Mouse (Mus musculus) heart, adult 2 months (tissue): ENCODE results near the gene Dixdc1. TPM values are rescaled to one million over a fixed set of nuclear protein-coding genes. Genes with fewer than 3 reads are reported as not detected.

Experiments used
- DNase-seq, 2 experiments: peaks; one replicate each; pipeline ENCODE4 v3.0.0; 2021
- H3K27ac ChIP-seq: fragments of 200-600 bp; 2 replicates; pipeline ENCODE4 v1.8.1; 2022
- H3K27me3 ChIP-seq: fragments of 200-500 bp; 2 replicates; pipeline ENCODE4 v1.6.1; 2012; ENCODE audit warnings: mild to moderate bottlenecking, low read length, inconsistent platforms, mixed read lengths; ENCODE audit not compliant: control insufficient read depth, insufficient read depth
- H3K36me3 ChIP-seq: fragments of 200-500 bp; 2 replicates; pipeline ENCODE4 v1.6.1; 2012; ENCODE audit warnings: low read length, inconsistent platforms; ENCODE audit not compliant: control insufficient read depth, insufficient read depth
- H3K4me1 ChIP-seq: fragments of 200-500 bp; 2 replicates; pipeline ENCODE4 v1.6.1; 2011; ENCODE audit warnings: low read length; ENCODE audit not compliant: control insufficient read depth, insufficient read depth
- H3K4me3 ChIP-seq: fragments of 200-600 bp; 2 replicates; pipeline ENCODE4 v1.8.1; 2022
- H3K79me2 ChIP-seq: fragments of 200-500 bp; replicated peaks from 2 replicates; pipeline ENCODE4 v1.6.1; 2012; ENCODE audit warnings: mild to moderate bottlenecking, inconsistent platforms, low read length, moderate library complexity, mixed read lengths; ENCODE audit not compliant: control insufficient read depth, insufficient read depth
- H3K9ac ChIP-seq: fragments of 200-500 bp; 2 replicates; pipeline ENCODE4 v1.6.1; 2012; ENCODE audit warnings: low read depth, mild to moderate bottlenecking, control low read depth, inconsistent platforms, low read length, mixed read lengths
- CTCF ChIP-seq: fragments of 200-600 bp; IDR thresholded peaks from 2 replicates; pipeline ENCODE4 v1.8.1; 2022; ENCODE audit warnings: antibody characterized with exemption, mild to moderate bottlenecking, moderate library complexity
- EP300 ChIP-seq: fragments of 200-500 bp; IDR thresholded peaks from 2 replicates; pipeline ENCODE4 v1.6.1; 2011; ENCODE audit warnings: low read depth, low read length, control low read depth; ENCODE audit not compliant: insufficient read depth
- POLR2A ChIP-seq: fragments of 200-500 bp; IDR thresholded peaks from 2 replicates; pipeline ENCODE4 v1.6.1; 2011; ENCODE audit warnings: mild to moderate bottlenecking, low read depth, low read length, control low read depth; ENCODE audit not compliant: insufficient read depth
- WGBS: fragments of 180-500 bp; shearing (Covaris S2); methylation state at CpG from one replicate; pipeline ENCODE4 v1.1.7; 2018; 5-methylcytosine and 5-hydroxymethylcytosine counted together
- intact Hi-C: fragments of 180-260 bp; cut with DNase I; formaldehyde crosslinking; loops from one replicate; pipeline ENCODE4 v1.15.1; 2025
- polyA plus RNA-seq: library from polyadenylated mRNA; depleted of rRNA; stranded (reverse); fragments of >200 nt; gene quantifications from 2 replicates; pipeline ENCODE4 v1.2.3, GENCODE M21; 2012
- total RNA-seq, 2 experiments: library from RNA; stranded (reverse); gene quantifications; 2 replicates each; pipeline ENCODE4 v1.2.3; 2021

The Dixdc1 gene
- total and polyA plus RNA-seq, 3 experiments = 2.6 to 5.4 (median 3.4) TPM

DNA sequence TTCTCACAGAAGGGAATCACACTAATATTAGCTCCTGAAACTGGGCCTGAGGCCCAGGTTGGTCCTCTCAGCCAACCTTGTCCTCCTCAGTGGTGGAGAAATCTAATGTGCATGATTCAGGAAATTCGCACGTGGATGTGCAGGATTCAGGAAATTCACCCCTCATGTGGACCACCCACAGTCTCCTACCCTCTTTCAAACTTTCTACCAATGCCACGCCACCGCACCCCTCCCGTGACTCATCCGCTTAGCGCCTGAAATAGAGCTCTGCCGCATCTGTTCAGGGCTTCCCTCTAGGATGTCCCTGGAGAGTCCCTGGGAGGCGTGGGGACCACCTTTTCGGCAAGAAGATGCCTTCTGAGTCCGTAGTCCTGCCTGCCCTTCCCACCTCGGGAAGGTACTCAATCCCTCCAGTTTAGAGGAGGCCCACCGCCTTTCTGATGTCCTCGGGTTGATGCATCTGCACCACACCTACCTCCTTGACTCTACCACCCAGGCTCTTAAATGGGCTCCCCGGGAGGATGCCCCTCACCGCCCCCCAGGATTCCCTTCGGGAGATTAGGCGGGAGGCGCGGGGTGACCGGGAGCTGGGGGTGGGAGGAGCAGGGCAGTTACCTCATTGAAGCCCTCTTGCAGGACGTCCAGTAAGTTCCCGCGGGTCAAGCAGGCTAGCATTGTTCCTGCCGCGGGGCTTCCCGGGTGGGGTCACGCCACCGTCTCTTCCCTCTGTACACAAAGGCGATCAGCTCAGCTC is 12.0 kb downstream of the Dixdc1 start:
- H3K36me3 ChIP-seq = 0 out of 2 replicates have a peak, but pooled peaks cover 2% of the 10 kb centered on the region
- DNase-seq = peak; percentile 37 to 38
- H3K79me2 ChIP-seq = no peaks in the 10 kb centered on the region
- H3K4me1 ChIP-seq = peaks cover 6% of the 10 kb centered on the region
- WGBS = 8% methylated on average over 30 of the region's 30 CpGs
- no peaks in the 10 kb centered on the region for H3K27me3 ChIP-seq
- intact Hi-C loops = no loop called here
- H3K9ac ChIP-seq = peak overlapping the region; percentile 62
- H3K27ac ChIP-seq = peak overlapping the region; percentile 59
- TF ChIP-seq EP300 (no peak), POLR2A (no peak), CTCF (no peak)
- peak overlapping the region; percentile 58 for H3K4me3 ChIP-seq

GRCm38 (mm10) chr9:50725921-50726590 is 13.3 kb downstream of the Dixdc1 start:
- no peaks in the 10 kb centered on the region for H3K79me2 ChIP-seq
- no peak overlapping the region for H3K9ac ChIP-seq
- H3K27ac ChIP-seq = peak overlapping the region; percentile 41
- no peak for TF ChIP-seq EP300
- H3K4me3 ChIP-seq = no peak overlapping the region
- H3K27me3 ChIP-seq = no peaks in the 10 kb centered on the region
- 38% methylated on average over 8 of the region's 8 CpGs for WGBS
- DNase-seq = no peak
- peaks cover 6% of the 10 kb centered on the region for H3K4me1 ChIP-seq
- 0 out of 2 replicates have a peak, but pooled peaks cover 2% of the 10 kb centered on the region for H3K36me3 ChIP-seq
- intact Hi-C loops = no loop called here

DNA sequence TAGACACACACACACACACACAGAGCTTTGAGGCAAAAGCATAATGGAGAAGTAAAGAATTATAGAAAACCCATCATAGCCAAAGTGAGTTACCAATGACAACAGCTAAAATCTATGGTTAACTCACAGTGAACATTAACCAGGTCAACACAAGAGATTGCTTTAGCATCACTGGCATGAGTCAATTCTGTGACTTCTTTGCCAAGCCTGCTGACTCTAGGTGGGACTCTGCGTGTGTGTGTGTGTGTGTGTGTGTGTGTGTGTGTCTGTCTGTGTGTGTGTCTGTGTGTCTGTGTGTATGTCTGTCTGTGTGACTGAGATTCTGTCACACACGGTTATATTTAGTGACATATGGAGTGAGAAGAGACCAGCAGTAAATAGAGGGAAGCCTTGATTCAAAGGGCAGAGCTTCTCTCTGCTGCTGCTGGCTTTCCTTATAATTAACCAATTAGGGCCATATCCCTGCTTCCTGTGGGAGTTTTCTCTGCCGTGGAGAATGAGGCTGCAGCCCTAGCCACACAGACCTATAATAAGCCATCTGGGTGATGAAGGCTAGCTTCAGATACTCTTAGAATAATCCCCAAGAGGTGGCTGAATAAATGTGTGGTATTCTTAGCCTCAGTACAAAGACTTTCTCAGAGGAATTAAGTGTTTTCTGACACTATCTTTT is 14.5 kb downstream of the Dixdc1 start:
- WGBS = 39% methylated on average over 3 of the region's 3 CpGs

GRCm38 (mm10) chr9:50724147-50724546 is 15.2 kb downstream of the Dixdc1 start:
- DNase-seq = no peak
- Histone ChIP-seq H3K4me3 (no peak overlapping the region), H3K36me3 (0 out of 2 replicates have a peak, but pooled peaks cover 2% of the 10 kb centered on the region), H3K79me2 (no peaks in the 10 kb centered on the region), H3K4me1 (peaks cover 6% of the 10 kb centered on the region), H3K27me3 (no peaks in the 10 kb centered on the region), H3K27ac (peak overlapping the region; percentile 72; the same call in 1 of the 2 replicates), H3K9ac (no peak overlapping the region)
- 64% methylated on average over 2 of the region's 2 CpGs for WGBS
- TF ChIP-seq CTCF = no peak
- intact Hi-C loops = loop anchor here (5.0 kb wide), 1 partner anchor 1103 kb away; no protein-coding TSS in a partner anchor

More for the DNA sequence above, 14.5 kb downstream of the Dixdc1 start:
- H3K4me1 ChIP-seq = peaks cover 6% of the 10 kb centered on the region
- TF ChIP-seq CTCF (no peak), EP300 (no peak), POLR2A (no peak)
- H3K9ac ChIP-seq = no peak overlapping the region
- peak overlapping the region; percentile 26 for H3K27ac ChIP-seq
- no peaks in the 10 kb centered on the region for H3K79me2 ChIP-seq
- H3K4me3 ChIP-seq = no peak overlapping the region
- no peaks in the 10 kb centered on the region for H3K27me3 ChIP-seq
- H3K36me3 ChIP-seq = 0 out of 2 replicates have a peak, but pooled peaks cover 2% of the 10 kb centered on the region
- no peak for DNase-seq
- intact Hi-C loops = loop anchor here (5.0 kb wide), 1 partner anchor 1103 kb away; no protein-coding TSS in a partner anchor

- Histone ChIP-seq H3K9ac (peak overlapping the region; percentile 18), H3K4me1 (peaks cover 6% of the 10 kb centered on the region), H3K79me2 (no peaks in the 10 kb centered on the region), H3K36me3 (0 out of 2 replicates have a peak, but pooled peaks cover 2% of the 10 kb centered on the region), H3K27me3 (no peaks in the 10 kb centered on the region), H3K4me3 (peak overlapping the region; percentile 30), H3K27ac (peak overlapping the region; percentile 72)
- DNase-seq = peak; percentile 63 to 77
- intact Hi-C loops = loop anchor here (5.0 kb wide), 1 partner anchor 1104 kb away; no protein-coding TSS in a partner anchor
- 13% methylated on average over 7 of the region's 7 CpGs for whole genome bisulfite sequencing
- TF ChIP-seq POLR2A = peak; percentile 28; the same call in 1 of the 2 replicates
- no peak for TF ChIP-seq EP300
- no peak for TF ChIP-seq CTCF
These were observed 15.9 kb downstream of the Dixdc1 start for GRCm38 (mm10) chr9:50723406-50723805.
